In the genomic region with DNA sequence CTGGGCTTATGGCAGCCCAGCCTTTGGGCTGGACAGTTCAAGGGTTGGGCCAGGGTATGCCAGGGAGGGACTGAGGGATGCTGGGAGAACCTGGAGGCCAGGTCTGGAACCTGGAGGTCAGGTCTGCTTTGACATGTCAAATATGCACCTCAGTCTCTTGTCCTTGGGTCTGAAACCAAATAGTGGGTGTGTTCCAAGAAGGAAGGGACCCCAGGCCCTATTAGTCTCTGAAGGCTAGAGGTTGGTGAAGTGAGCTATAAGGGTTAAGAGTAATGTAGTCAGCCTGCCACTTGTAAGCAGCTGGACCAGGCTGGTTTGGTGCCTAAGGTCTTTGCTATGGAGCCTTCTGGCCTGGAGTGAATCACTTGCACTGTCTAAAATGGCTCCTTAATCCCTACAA, we compare ENCODE assay signal across 12 mouse cellular contexts. TPM values are rescaled to one million over a fixed set of nuclear protein-coding genes. Genes with fewer than 3 reads are reported as not detected.
DNase-seq lines count a peak whose midpoint lies in the region; ATAC-seq and TF ChIP-seq lines count a peak whose summit lies in the region.
"Had no signal": no experiment of that assay in that cellular context is flagged by ENCODE, and none has a peak within 500 bp of the region (broad histone marks: within the 10 kb centered on the region; RNA-seq: fewer than 3 reads in every experiment).

No protein-coding gene starts in this region.

- no peaks in the 10 kb centered on the region for H3K4me1 ChIP-seq in heart, embryonic 14.5 days (ENCODE audit: control insufficient read depth in 2 of 2, insufficient read depth in 2 of 2, low read length in 2 of 2)
- no peaks in the 10 kb centered on the region for H3K4me1 ChIP-seq in lung, embryonic 14.5 days (ENCODE audit: insufficient read depth)
- H3K4me1 ChIP-seq in brown adipose tissue, adult 24 weeks (ENCODE audit: control insufficient read depth, insufficient read depth, insufficient read length, low read length): peaks cover 6% of the 10 kb centered on the region
- H3K4me1 ChIP-seq in forebrain, embryonic 10.5 days: no peaks in the 10 kb centered on the region
- H3K4me1 ChIP-seq: forebrain, embryonic 15.5 days had no signal

- peak overlapping the region; percentile 51 for H3K4me2 ChIP-seq in heart, embryonic 14.5 days (ENCODE audit: low read length)
- H3K4me2 ChIP-seq in lung, embryonic 14.5 days: peak overlapping the region; percentile 46
- H3K4me2 ChIP-seq: forebrain, embryonic 15.5 days had no signal

- ATAC-seq in heart, embryonic 14.5 days (ENCODE audit: insufficient number of reproducible peaks, insufficient read depth, low FRiP score, low read depth): no peak
- ATAC-seq in lung, embryonic 14.5 days (ENCODE audit: insufficient read depth): no peak
- ATAC-seq: forebrain, embryonic 15.5 days had no signal

- peak overlapping the region in 1 of 2 experiments; percentile 22; a peak in 1 of 4 replicates for H3K4me3 ChIP-seq in heart, embryonic 14.5 days (ENCODE audit: control insufficient read depth in 1 of 2, insufficient read depth in 1 of 2, low read depth in 1 of 2, low read length in 2 of 2)
- peak overlapping the region; percentile 19 for H3K4me3 ChIP-seq in lung, embryonic 14.5 days (ENCODE audit: low read depth, low read length)
- peak overlapping the region; percentile 76 for H3K4me3 ChIP-seq in brown adipose tissue, adult 24 weeks (ENCODE audit: insufficient read depth, low read depth, low read length)
- peak overlapping the region; percentile 21 for H3K4me3 ChIP-seq in macrophage (ENCODE audit: inconsistent target)
- H3K4me3 ChIP-seq in forebrain, embryonic 10.5 days: no peak overlapping the region
- H3K4me3 ChIP-seq: forebrain, embryonic 15.5 days had no signal

- H3K9me3 ChIP-seq in heart, embryonic 14.5 days (ENCODE audit: control insufficient read depth, low read length): no peaks in the 10 kb centered on the region
- H3K9me3 ChIP-seq in lung, embryonic 14.5 days (ENCODE audit: low read depth, low read length): no peaks in the 10 kb centered on the region
- H3K9me3 ChIP-seq in forebrain, embryonic 10.5 days: no peaks in the 10 kb centered on the region
- H3K9me3 ChIP-seq: forebrain, embryonic 15.5 days had no signal

- TF ChIP-seq CTCF in lung, embryonic 14.5 days (IDR thresholded peaks at IDR 0.05; ENCODE audit: low read depth): no peak

- H3K9ac ChIP-seq in heart, embryonic 14.5 days (ENCODE audit: low read length): no peak overlapping the region
- H3K9ac ChIP-seq in lung, embryonic 14.5 days: no peak overlapping the region
- H3K9ac ChIP-seq: forebrain, embryonic 15.5 days had no signal

- no peak for DNase-seq in heart, adult 9 months (ENCODE audit: low spot score in 2 of 2)
- DNase-seq in lung, embryonic 14.5 days: no peak
- no peak for DNase-seq in lung, adult 18-20 months
- no peak for DNase-seq in forebrain, embryonic 10.5 days (ENCODE audit: extremely low spot score, low spot score)
- no peak for DNase-seq in urinary bladder, adult 2 months (ENCODE audit: low spot score)
- DNase-seq: right cerebral cortex, adult 18-20 months; thymus, adult 18-20 months had no signal

- no peaks in the 10 kb centered on the region for H3K36me3 ChIP-seq in heart, embryonic 14.5 days (ENCODE audit: control insufficient read depth, insufficient read depth, low read length)
- no peaks in the 10 kb centered on the region for H3K36me3 ChIP-seq in lung, embryonic 14.5 days (ENCODE audit: insufficient read depth)
- no peaks in the 10 kb centered on the region for H3K36me3 ChIP-seq in macrophage (ENCODE audit: inconsistent target)
- H3K36me3 ChIP-seq in forebrain, embryonic 10.5 days (replicated peaks): no peaks in the 10 kb centered on the region
- H3K36me3 ChIP-seq: forebrain, embryonic 15.5 days had no signal

- H3K27me3 ChIP-seq in heart, embryonic 14.5 days (ENCODE audit: control insufficient read depth, insufficient read depth, low read length): no peaks in the 10 kb centered on the region
- no peaks in the 10 kb centered on the region for H3K27me3 ChIP-seq in lung, embryonic 14.5 days (ENCODE audit: insufficient read depth, low read length)
- no peaks in the 10 kb centered on the region for H3K27me3 ChIP-seq in forebrain, embryonic 10.5 days (ENCODE audit: poor library complexity, severe bottlenecking)
- H3K27me3 ChIP-seq: forebrain, embryonic 15.5 days had no signal

- H3K79me2 ChIP-seq in macrophage (ENCODE audit: inconsistent target): no peaks in the 10 kb centered on the region

- H3K27ac ChIP-seq in heart, embryonic 14.5 days (replicated peaks in 1 of 2; ENCODE audit: control insufficient read depth in 1 of 2, insufficient read depth in 1 of 2, low read depth in 2 of 2, low read length in 2 of 2): peak overlapping the region; percentile 15 to 72; a peak in 1 of 4 replicates
- no peak overlapping the region for H3K27ac ChIP-seq in lung, embryonic 14.5 days (ENCODE audit: low read depth)
- H3K27ac ChIP-seq in brown adipose tissue, adult 24 weeks (replicated peaks; ENCODE audit: low read depth, low read length): peak overlapping the region; percentile 98
- peak overlapping the region; percentile 84 for H3K27ac ChIP-seq in macrophage
- no peak overlapping the region for H3K27ac ChIP-seq in forebrain, embryonic 10.5 days
- H3K27ac ChIP-seq: forebrain, embryonic 15.5 days had no signal

RNA-seq across cellular contexts. Expression of gene Ifi27, which starts 0.8 kb away (rescaled TPM):
- polyA plus RNA-seq in heart, embryonic 14.5 days (2014; fragmentation: Nextera tagmentation; extraction: Ambion mirVana): 34.7 and 38.4 TPM in 2 replicates
- 30.9 and 35.1 TPM in 2 replicates for polyA plus RNA-seq in lung, embryonic 14.5 days (2014; fragmentation: Nextera tagmentation; extraction: Ambion mirVana)
- 2,121 and 2,899 TPM in 2 replicates for polyA plus RNA-seq in brown adipose tissue, adult 24 weeks (2012; ENCODE audit: insufficient read depth, insufficient read length, missing spikeins)
- 100 to 1,000 TPM in 8 of 26 experiments, 10 to 100 TPM in 18; 13.8 to 156 (median 36.4) TPM for total RNA-seq in macrophage (2018; cell fraction: chromatin; rRNA removed)
- 10 to 100 TPM in 25 of 26 experiments, 1 to 10 TPM in 1; 9.7 to 91.7 (median 42.8) TPM for total RNA-seq in macrophage (2018; cell fraction: cytosol; rRNA removed)
- 100 to 1,000 TPM in 6 of 26 experiments, 10 to 100 TPM in 18, 1 to 10 TPM in 2; 7.8 to 126 (median 30.5) TPM for total RNA-seq in macrophage (2018; cell fraction: nucleus; rRNA removed)
- 46.8 to 77.9 TPM (median 73.3 TPM) in 3 replicates for polyA plus RNA-seq in macrophage (2018)
- 0.32 and 0.82 TPM in 2 replicates for polyA plus RNA-seq in forebrain, embryonic 10.5 days (2016; fragmentation: Nextera tagmentation; extraction: Ambion mirVana)
- polyA plus RNA-seq in urinary bladder, adult 2 months (2012; rRNA removed): 201 and 267 TPM in 2 replicates

RNA-seq across cellular contexts. Expression of gene Ifi27l2a, which starts 8.6 kb away (rescaled TPM):
- 17.6 and 21.7 TPM in 2 replicates for polyA plus RNA-seq in heart, embryonic 14.5 days (2014; fragmentation: Nextera tagmentation; extraction: Ambion mirVana)
- 10.4 and 11.3 TPM in 2 replicates for polyA plus RNA-seq in lung, embryonic 14.5 days (2014; fragmentation: Nextera tagmentation; extraction: Ambion mirVana)
- 1,113 and 2,189 TPM in 2 replicates for polyA plus RNA-seq in brown adipose tissue, adult 24 weeks (2012; ENCODE audit: insufficient read depth, insufficient read length, missing spikeins)
- 10 to 100 TPM in 22 of 26 experiments, 1 to 10 TPM in 3, not detected in 1; 5.5 to 66.9 (median 26.0) TPM for total RNA-seq in macrophage (2018; cell fraction: chromatin; rRNA removed)
- total RNA-seq in macrophage (2018; cell fraction: cytosol; rRNA removed): 100 to 1,000 TPM; 377 to 937 (median 620) TPM
- 100 to 1,000 TPM in 14 of 26 experiments, 10 to 100 TPM in 12; 25.9 to 213 (median 103) TPM for total RNA-seq in macrophage (2018; cell fraction: nucleus; rRNA removed)
- 216 to 553 TPM (median 452 TPM) in 3 replicates for polyA plus RNA-seq in macrophage (2018)
- 0.71 and 0.90 TPM in 2 replicates for polyA plus RNA-seq in forebrain, embryonic 10.5 days (2016; fragmentation: Nextera tagmentation; extraction: Ambion mirVana)
- 417 and 461 TPM in 2 replicates for polyA plus RNA-seq in urinary bladder, adult 2 months (2012; rRNA removed)

RNA-seq across cellular contexts. Expression of gene Ddx24, which starts 9.2 kb away (rescaled TPM):
- 55.5 and 62.9 TPM in 2 replicates for polyA plus RNA-seq in heart, embryonic 14.5 days (2014; fragmentation: Nextera tagmentation; extraction: Ambion mirVana)
- 78.6 and 89.0 TPM in 2 replicates for polyA plus RNA-seq in lung, embryonic 14.5 days (2014; fragmentation: Nextera tagmentation; extraction: Ambion mirVana)
- polyA plus RNA-seq in brown adipose tissue, adult 24 weeks (2012; ENCODE audit: insufficient read depth, insufficient read length, missing spikeins): 47.9 and 50.2 TPM in 2 replicates
- total RNA-seq in macrophage (2018; cell fraction: chromatin; rRNA removed): 100 to 1,000 TPM; 121 to 228 (median 167) TPM
- total RNA-seq in macrophage (2018; cell fraction: cytosol; rRNA removed): 100 to 1,000 TPM in 13 of 26 experiments, 10 to 100 TPM in 13; 79.7 to 146 (median 105) TPM
- 100 to 1,000 TPM in 25 of 26 experiments, 10 to 100 TPM in 1; 98.0 to 178 (median 141) TPM for total RNA-seq in macrophage (2018; cell fraction: nucleus; rRNA removed)
- 84.0 to 115 TPM (median 91.2 TPM) in 3 replicates for polyA plus RNA-seq in macrophage (2018)
- polyA plus RNA-seq in forebrain, embryonic 10.5 days (2016; fragmentation: Nextera tagmentation; extraction: Ambion mirVana): 104 and 106 TPM in 2 replicates
- 59.5 and 69.6 TPM in 2 replicates for polyA plus RNA-seq in urinary bladder, adult 2 months (2012; rRNA removed)

RNA-seq across cellular contexts. Expression of gene Ifi27l2b, which starts 22.2 kb away (rescaled TPM):
- 0.68 TPM in 1 of 2 replicates, not detected in the other for polyA plus RNA-seq in heart, embryonic 14.5 days (2014; fragmentation: Nextera tagmentation; extraction: Ambion mirVana)
- polyA plus RNA-seq in lung, embryonic 14.5 days (2014; fragmentation: Nextera tagmentation; extraction: Ambion mirVana): not detected in 2 replicates
- not detected in 2 replicates for polyA plus RNA-seq in brown adipose tissue, adult 24 weeks (2012; ENCODE audit: insufficient read depth, insufficient read length, missing spikeins)
- not detected for total RNA-seq in macrophage (2018; cell fraction: chromatin; rRNA removed)
- not detected for total RNA-seq in macrophage (2018; cell fraction: cytosol; rRNA removed)
- not detected for total RNA-seq in macrophage (2018; cell fraction: nucleus; rRNA removed)
- polyA plus RNA-seq in macrophage (2018): not detected in 3 replicates
- polyA plus RNA-seq in forebrain, embryonic 10.5 days (2016; fragmentation: Nextera tagmentation; extraction: Ambion mirVana): not detected in 2 replicates
- polyA plus RNA-seq in urinary bladder, adult 2 months (2012; rRNA removed): 0.57 and 0.78 TPM in 2 replicates
- total RNA-seq: heart, adult 8-10 months had no signal
- polyA plus RNA-seq: forebrain, embryonic 15.5 days had no signal

RNA-seq across cellular contexts. Expression of gene 9330161L09Rik, which starts 27.2 kb away (rescaled TPM):
- polyA plus RNA-seq in heart, embryonic 14.5 days (2014; fragmentation: Nextera tagmentation; extraction: Ambion mirVana): 0.68 and 1.0 TPM in 2 replicates
- 0.51 and 0.62 TPM in 2 replicates for polyA plus RNA-seq in lung, embryonic 14.5 days (2014; fragmentation: Nextera tagmentation; extraction: Ambion mirVana)
- 1.2 TPM in 1 of 2 replicates, not detected in the other for polyA plus RNA-seq in brown adipose tissue, adult 24 weeks (2012; ENCODE audit: insufficient read depth, insufficient read length, missing spikeins)
- total RNA-seq in macrophage (2018; cell fraction: chromatin; rRNA removed): 10 to 100 TPM in 5 of 26 experiments, 1 to 10 TPM in 21; 3.2 to 14.5 (median 6.1) TPM
- total RNA-seq in macrophage (2018; cell fraction: cytosol; rRNA removed): 1 to 10 TPM in 1 of 26 experiments, under 1 TPM in 24, not detected in 1; 0.15 to 1.1 (median 0.51) TPM
- total RNA-seq in macrophage (2018; cell fraction: nucleus; rRNA removed): 1 to 10 TPM; 1.2 to 7.3 (median 3.5) TPM
- 0.57 TPM in 1 of 3 replicates, not detected in the others for polyA plus RNA-seq in macrophage (2018)
- polyA plus RNA-seq in forebrain, embryonic 10.5 days (2016; fragmentation: Nextera tagmentation; extraction: Ambion mirVana): 0.42 and 0.81 TPM in 2 replicates
- polyA plus RNA-seq in urinary bladder, adult 2 months (2012; rRNA removed): 0.49 and 0.59 TPM in 2 replicates

Comparison
In these comparisons a context has a peak if more than half of its experiments do, and no peak if none do; other contexts are left out.
1. H3K27ac ChIP-seq: peak in heart, embryonic 14.5 days (2 of 2), brown adipose tissue, adult 24 weeks (single experiment) and macrophage (single experiment); none in lung, embryonic 14.5 days (single experiment) and forebrain, embryonic 10.5 days (single experiment).
2. RNA of gene Ifi27, which starts 0.8 kb away (polyA plus RNA-seq): 2,121 to 2,899 TPM in brown adipose tissue, adult 24 weeks, 201 to 267 TPM in urinary bladder, adult 2 months, 46.8 to 77.9 TPM in macrophage, 34.7 to 38.4 TPM in heart, embryonic 14.5 days and 30.9 to 35.1 TPM in lung, embryonic 14.5 days; 0.32 to 0.82 TPM in forebrain, embryonic 10.5 days; every median in the first group is over 10 times any median in the second.